Mouse (Mus musculus): ENCODE measurements around the gene Lipc. TPM values are rescaled to one million over a fixed set of nuclear protein-coding genes. Genes with fewer than 3 reads are reported as not detected.

Gene Lipc
- total and polyA plus RNA-seq, 3 experiments, result 0.14 to 0.25 TPM; not detected in 1

DNA sequence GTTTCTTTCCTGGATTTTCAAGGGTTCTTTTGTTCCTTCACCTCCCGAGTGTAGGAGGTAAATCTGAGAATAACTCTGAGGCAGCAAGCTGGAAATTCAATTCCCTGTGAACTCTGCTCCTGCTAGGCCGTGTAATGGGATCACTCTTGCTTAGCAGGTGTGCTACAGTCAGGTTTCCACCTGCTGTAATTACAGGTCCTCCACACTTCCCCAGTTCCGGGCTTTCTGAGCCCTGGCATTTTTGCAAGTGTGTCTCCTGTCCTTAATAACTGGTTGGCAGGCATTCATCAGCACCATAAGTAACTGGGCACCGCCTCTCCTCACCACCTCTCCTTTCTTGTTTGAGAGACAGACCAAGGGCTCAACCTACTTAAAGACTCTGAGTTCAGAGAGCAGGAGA is 76.5 kb downstream of the Lipc start:
- TF ChIP-seq EP300 (IDR thresholded peaks at IDR 0.05; ENCODE audit: insufficient read depth, low read depth, low read length) (no peak), CTCF (IDR thresholded peaks at IDR 0.05) (no peak), POLR2A (IDR thresholded peaks at IDR 0.05; ENCODE audit: insufficient read depth, low read depth, low read length) (no peak)
- Histone ChIP-seq H3K4me3 (no peak overlapping the region), H3K79me2 (replicated peaks; ENCODE audit: control insufficient read depth, insufficient read depth, low read length) (no peaks in the 10 kb centered on the region), H3K4me1 (ENCODE audit: control insufficient read depth, insufficient read depth, low read length) (peaks cover 7% of the 10 kb centered on the region), H3K36me3 (ENCODE audit: control insufficient read depth, insufficient read depth, low read length) (no peaks in the 10 kb centered on the region), H3K9ac (ENCODE audit: low read depth, low read length) (no peak overlapping the region), H3K27ac (peak overlapping the region; percentile 56), H3K27me3 (ENCODE audit: control insufficient read depth, insufficient read depth, low read length) (no peaks in the 10 kb centered on the region)
- intact Hi-C loops (cut with DNase I), result loop anchor here (5.0 kb wide), 1 partner anchor 188 kb away; no protein-coding TSS in a partner anchor
- no peak for DNase-seq
- WGBS, result 51% methylated on average over 4 of the region's 4 CpGs

DNA sequence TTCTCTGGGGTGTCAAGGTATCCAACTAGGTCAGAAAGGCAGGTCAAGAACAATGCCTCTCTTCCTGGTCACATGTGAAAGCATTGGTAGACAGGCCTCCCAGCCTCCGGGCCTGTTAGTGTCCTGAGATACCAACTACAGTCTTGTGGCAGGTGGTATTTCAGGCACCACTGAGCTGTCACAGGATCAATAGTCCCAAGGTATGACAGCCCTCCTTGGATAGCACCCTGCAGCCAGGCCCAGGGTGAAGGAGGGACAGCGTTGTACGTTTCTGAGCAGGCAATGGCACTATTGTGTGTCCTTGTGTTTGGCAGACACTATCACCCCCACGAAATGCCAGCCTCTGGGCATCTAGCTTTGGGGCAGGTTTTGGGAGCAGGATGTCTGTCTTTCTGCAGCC is 77.0 kb downstream of the Lipc start:
- H3K79me2 ChIP-seq (replicated peaks; ENCODE audit: control insufficient read depth, insufficient read depth, low read length), result no peaks in the 10 kb centered on the region
- TF ChIP-seq EP300 (IDR thresholded peaks at IDR 0.05; ENCODE audit: insufficient read depth, low read depth, low read length) (0 out of 2 replicates have a peak, but pooled peaks have one; percentile 5), POLR2A (IDR thresholded peaks at IDR 0.05; ENCODE audit: insufficient read depth, low read depth, low read length) (no peak)
- no peaks in the 10 kb centered on the region for H3K36me3 ChIP-seq (ENCODE audit: control insufficient read depth, insufficient read depth, low read length)
- H3K4me1 ChIP-seq (ENCODE audit: control insufficient read depth, insufficient read depth, low read length), result peaks cover 7% of the 10 kb centered on the region
- H3K27me3 ChIP-seq (ENCODE audit: control insufficient read depth, insufficient read depth, low read length), result no peaks in the 10 kb centered on the region
- H3K9ac ChIP-seq (ENCODE audit: low read depth, low read length), result no peak overlapping the region
- WGBS, result 54% methylated on average over 4 of the region's 4 CpGs
- peak overlapping the region; percentile 56 for H3K27ac ChIP-seq
- intact Hi-C loops (cut with DNase I), result loop anchor here (5.0 kb wide), 1 partner anchor 188 kb away; no protein-coding TSS in a partner anchor
- no peak overlapping the region for H3K4me3 ChIP-seq
- DNase-seq, result no peak

DNA sequence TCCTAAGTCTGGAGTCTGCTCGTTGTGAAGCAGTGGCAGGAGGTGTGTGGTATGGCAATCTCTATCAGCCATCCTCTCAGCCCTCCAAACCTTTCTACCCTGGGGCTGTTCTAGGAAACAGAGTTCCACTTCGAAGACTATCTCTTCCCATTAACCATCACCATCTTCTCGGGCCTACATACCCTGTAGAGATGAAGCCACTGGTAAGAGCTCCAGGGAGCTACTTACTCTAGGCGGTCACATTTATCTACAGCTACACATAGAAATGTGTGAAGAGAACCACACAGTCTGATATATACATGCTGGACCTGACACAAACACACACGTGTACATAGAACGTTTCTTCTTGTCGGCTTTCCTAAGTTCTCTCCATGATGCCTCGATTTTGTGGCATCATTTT is 79.4 kb downstream of the Lipc start:
- TF ChIP-seq POLR2A (IDR thresholded peaks at IDR 0.05; ENCODE audit: insufficient read depth, low read depth, low read length) (no peak), EP300 (IDR thresholded peaks at IDR 0.05; ENCODE audit: insufficient read depth, low read depth, low read length) (no peak), CTCF (IDR thresholded peaks at IDR 0.05) (no peak)
- H3K79me2 ChIP-seq (replicated peaks; ENCODE audit: control insufficient read depth, insufficient read depth, low read length), result no peaks in the 10 kb centered on the region
- DNase-seq, result no peak
- no peaks in the 10 kb centered on the region for H3K36me3 ChIP-seq (ENCODE audit: control insufficient read depth, insufficient read depth, low read length)
- intact Hi-C loops (cut with DNase I), result no loop called here
- no peak overlapping the region for H3K27ac ChIP-seq
- peaks cover 11% of the 10 kb centered on the region for H3K4me1 ChIP-seq (ENCODE audit: control insufficient read depth, insufficient read depth, low read length)
- no peaks in the 10 kb centered on the region for H3K27me3 ChIP-seq (ENCODE audit: control insufficient read depth, insufficient read depth, low read length)
- no peak overlapping the region for H3K4me3 ChIP-seq
- no peak overlapping the region for H3K9ac ChIP-seq (ENCODE audit: low read depth, low read length)
- WGBS, result 83% methylated on average over 8 of the region's 8 CpGs

DNA sequence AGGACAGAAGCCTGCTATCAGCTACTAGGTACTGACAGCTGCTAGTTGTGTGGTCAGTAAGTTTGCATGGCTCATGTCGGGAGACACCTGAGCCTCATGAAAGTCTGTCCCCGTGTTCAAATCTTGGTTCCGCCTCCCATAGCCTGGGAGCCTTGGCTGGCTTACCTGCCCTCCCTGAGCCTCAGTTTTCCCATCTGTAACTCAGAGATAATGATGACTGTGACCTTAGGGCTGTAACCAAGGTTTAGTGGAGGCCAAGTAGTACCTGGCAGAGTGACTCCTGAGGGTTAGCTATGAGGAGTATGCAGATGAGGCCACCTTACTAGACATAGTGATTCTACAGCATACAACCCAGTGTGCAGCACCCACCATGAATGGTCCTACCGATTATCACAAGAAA is 81.7 kb downstream of the Lipc start:
- Histone ChIP-seq H3K27ac (no peak overlapping the region), H3K36me3 (ENCODE audit: control insufficient read depth, insufficient read depth, low read length) (no peaks in the 10 kb centered on the region), H3K9ac (ENCODE audit: low read depth, low read length) (no peak overlapping the region), H3K4me3 (no peak overlapping the region), H3K27me3 (ENCODE audit: control insufficient read depth, insufficient read depth, low read length) (no peaks in the 10 kb centered on the region), H3K4me1 (ENCODE audit: control insufficient read depth, insufficient read depth, low read length) (peaks cover 10% of the 10 kb centered on the region), H3K79me2 (replicated peaks; ENCODE audit: control insufficient read depth, insufficient read depth, low read length) (no peaks in the 10 kb centered on the region)
- TF ChIP-seq CTCF (IDR thresholded peaks at IDR 0.05), result no peak
- no peak for TF ChIP-seq EP300 (IDR thresholded peaks at IDR 0.05; ENCODE audit: insufficient read depth, low read depth, low read length)
- TF ChIP-seq POLR2A (IDR thresholded peaks at IDR 0.05; ENCODE audit: insufficient read depth, low read depth, low read length), result no peak
- intact Hi-C loops (cut with DNase I), result no loop called here
- DNase-seq, result no peak
- 90% methylated on average over 4 of the region's 4 CpGs for WGBS

DNA sequence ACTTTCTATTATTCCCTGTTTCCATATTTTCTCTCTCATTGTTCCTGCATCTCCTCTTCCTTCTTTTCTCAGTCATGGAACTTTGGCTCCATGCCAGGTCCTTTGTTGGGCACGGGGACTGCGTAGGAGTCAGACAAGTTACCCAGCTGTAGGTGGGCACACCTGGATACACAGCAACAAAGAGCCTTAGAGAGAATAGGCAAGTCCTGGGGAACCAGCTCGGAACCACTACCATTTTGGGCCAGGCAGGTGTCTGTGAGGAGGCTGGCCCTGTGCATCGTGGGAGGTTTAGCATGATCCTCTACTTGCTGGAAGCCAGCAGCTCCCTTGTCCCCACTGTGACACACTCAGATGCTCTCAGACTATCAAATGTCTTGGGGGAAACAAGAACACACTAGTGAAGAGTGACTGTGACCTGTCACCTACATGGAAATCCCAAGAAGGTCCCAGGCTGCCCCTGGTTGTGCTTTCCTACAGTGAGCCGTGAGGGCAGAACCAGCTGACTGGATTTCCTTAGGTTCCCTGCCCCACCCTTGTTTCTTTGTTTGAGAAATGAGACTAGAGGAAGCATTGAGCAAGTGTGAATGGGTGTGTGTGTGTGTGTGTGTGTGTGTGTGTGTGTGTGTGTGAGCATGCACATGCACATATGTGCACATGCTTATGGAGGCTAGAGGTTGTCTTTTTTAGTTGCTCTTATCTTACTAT is 82.7 kb downstream of the Lipc start:
- H3K79me2 ChIP-seq (replicated peaks; ENCODE audit: control insufficient read depth, insufficient read depth, low read length), result no peaks in the 10 kb centered on the region
- peak in 1 of 2 experiments; percentile 21 for DNase-seq

DNA sequence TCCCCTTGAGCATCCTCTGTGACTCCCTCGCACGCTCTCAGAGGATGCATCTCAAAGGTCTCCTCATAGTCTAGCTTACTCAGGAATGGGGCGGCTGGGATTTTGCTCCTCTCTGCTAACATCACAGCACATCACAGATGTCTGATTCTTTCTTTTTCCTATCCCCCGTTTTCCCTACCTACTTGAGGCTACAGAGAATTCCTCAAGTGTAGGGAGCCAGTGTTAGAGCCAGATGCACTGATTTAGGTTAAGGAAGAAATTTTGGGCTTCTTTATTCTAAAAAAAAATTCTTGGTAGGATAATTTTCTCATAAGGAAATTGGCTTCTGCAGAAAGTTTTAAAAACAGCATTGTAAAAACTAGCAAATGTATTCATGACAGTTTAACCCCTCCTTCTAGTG is 84.6 kb downstream of the Lipc start:
- Histone ChIP-seq H3K4me1 (ENCODE audit: control insufficient read depth, insufficient read depth, low read length) (peaks cover 14% of the 10 kb centered on the region), H3K9ac (ENCODE audit: low read depth, low read length) (no peak overlapping the region), H3K27me3 (ENCODE audit: control insufficient read depth, insufficient read depth, low read length) (no peaks in the 10 kb centered on the region), H3K27ac (no peak overlapping the region), H3K4me3 (no peak overlapping the region), H3K36me3 (ENCODE audit: control insufficient read depth, insufficient read depth, low read length) (peaks cover 5% of the 10 kb centered on the region), H3K79me2 (replicated peaks; ENCODE audit: control insufficient read depth, insufficient read depth, low read length) (no peaks in the 10 kb centered on the region)
- no peak for DNase-seq
- intact Hi-C loops (cut with DNase I), result loop anchor here (5.0 kb wide), 2 partner anchors 35 to 105 kb away; no protein-coding TSS in a partner anchor
- no peak for TF ChIP-seq POLR2A (IDR thresholded peaks at IDR 0.05; ENCODE audit: insufficient read depth, low read depth, low read length)
- no peak for TF ChIP-seq EP300 (IDR thresholded peaks at IDR 0.05; ENCODE audit: insufficient read depth, low read depth, low read length)
- no peak for TF ChIP-seq CTCF (IDR thresholded peaks at IDR 0.05)
- 87% methylated on average over 4 of the region's 4 CpGs for WGBS

More for the DNA sequence above, 82.7 kb downstream of the Lipc start:
- Histone ChIP-seq H3K27ac (peak overlapping the region; percentile 58), H3K27me3 (ENCODE audit: control insufficient read depth, insufficient read depth, low read length) (no peaks in the 10 kb centered on the region), H3K4me3 (no peak overlapping the region), H3K36me3 (ENCODE audit: control insufficient read depth, insufficient read depth, low read length) (no peaks in the 10 kb centered on the region), H3K9ac (ENCODE audit: low read depth, low read length) (no peak overlapping the region), H3K4me1 (ENCODE audit: control insufficient read depth, insufficient read depth, low read length) (peaks cover 4% of the 10 kb centered on the region)
- intact Hi-C loops (cut with DNase I), result loop anchor here (5.0 kb wide), 2 partner anchors 33 to 107 kb away; no protein-coding TSS in a partner anchor
- 54% methylated on average over 5 of the region's 5 CpGs for WGBS
- TF ChIP-seq CTCF (IDR thresholded peaks at IDR 0.05) (no peak), EP300 (IDR thresholded peaks at IDR 0.05; ENCODE audit: insufficient read depth, low read depth, low read length) (no peak; the same call in 1 of the 2 replicates), POLR2A (IDR thresholded peaks at IDR 0.05; ENCODE audit: insufficient read depth, low read depth, low read length) (no peak)
